Mouse (Mus musculus) embryo, embryonic 11 days (tissue): Measurements from ENCODE around the gene Gm10447.
A peak's percentile ranks its signal among the peaks of the same experiment; 100 is the strongest.
"Not testable (repeated sequence)": the region's sequence is repeated elsewhere in the genome, so short reads cannot be mapped to it uniquely, and the experiment has no call there.

Experiments used
- DNase-seq: peaks from one replicate; pipeline ENCODE4 v3.0.0-alpha.2; 2015

Gene Gm10447

GRCm38 (mm10) chr11:53441921-53442320 is 15.0 kb downstream of the Gm10447 start:
- peak; percentile 30 for DNase-seq

GRCm38 (mm10) chr11:53436338-53436737 is 20.6 kb downstream of the Gm10447 start:
- DNase-seq, result no peak

- no peak for DNase-seq
Measured at GRCm38 (mm10) chr11:53435504-53435903, 21.4 kb downstream of the Gm10447 start.

- DNase-seq, result no peak
Measured at GRCm38 (mm10) chr11:53433057-53433456, 23.9 kb downstream of the Gm10447 start.

- DNase-seq, result no peak
Measured at GRCm38 (mm10) chr11:53431347-53432056, 25.4 kb downstream of the Gm10447 start.

- peak; percentile 100 for DNase-seq
Measured at GRCm38 (mm10) chr11:53430670-53431346, 26.1 kb downstream of the Gm10447 start, which contains the start of the genes Uqcrq and Gdf9. Uqcrq (minus strand) TSS chr11:53430831. Gdf9 (plus strand) TSS chr11:53431023.

- DNase-seq, result no peak
Measured at GRCm38 (mm10) chr11:53430300-53430669, 26.6 kb downstream of the Gm10447 start.

GRCm38 (mm10) chr11:53429182-53429581 is 27.7 kb downstream of the Gm10447 start:
- DNase-seq, result no peak

GRCm38 (mm10) chr11:53428716-53429057 is 28.2 kb downstream of the Gm10447 start:
- DNase-seq, result no peak

GRCm38 (mm10) chr11:53427993-53428715 is 28.8 kb downstream of the Gm10447 start:
- DNase-seq, result no peak

GRCm38 (mm10) chr11:53426914-53427313 is 30.0 kb downstream of the Gm10447 start:
- DNase-seq, result not testable (repeated sequence)

- DNase-seq, result no peak
Measured at GRCm38 (mm10) chr11:53425711-53426255, 31.1 kb downstream of the Gm10447 start.

GRCm38 (mm10) chr11:53425251-53425650 is 31.7 kb downstream of the Gm10447 start:
- no peak for DNase-seq

- no peak for DNase-seq
Measured at GRCm38 (mm10) chr11:53424826-53425225, 32.1 kb downstream of the Gm10447 start.

- DNase-seq, result no peak
Measured at GRCm38 (mm10) chr11:53423036-53423435, 33.9 kb downstream of the Gm10447 start, which contains the start of gene Leap2. Leap2 (minus strand) TSS chr11:53423170.

GRCm38 (mm10) chr11:53418048-53418447 is 38.9 kb downstream of the Gm10447 start:
- DNase-seq, result no peak

GRCm38 (mm10) chr11:53413871-53414270 is 43.0 kb downstream of the Gm10447 start:
- DNase-seq, result no peak

GRCm38 (mm10) chr11:53411738-53412137 is 45.2 kb downstream of the Gm10447 start:
- DNase-seq, result peak; percentile 27
